Mouse (Mus musculus) spleen, postnatal 36 days (tissue): Measurements from ENCODE around the gene Gm28710.

ENCODE experiments used
- DNase-seq, 2 experiments: peaks; one replicate each; pipeline ENCODE4 v3.0.0; 2022; ENCODE audit warnings: low spot score in 2 of 2, mixed read lengths in 1 of 2

The Gm28710 gene

DNA sequence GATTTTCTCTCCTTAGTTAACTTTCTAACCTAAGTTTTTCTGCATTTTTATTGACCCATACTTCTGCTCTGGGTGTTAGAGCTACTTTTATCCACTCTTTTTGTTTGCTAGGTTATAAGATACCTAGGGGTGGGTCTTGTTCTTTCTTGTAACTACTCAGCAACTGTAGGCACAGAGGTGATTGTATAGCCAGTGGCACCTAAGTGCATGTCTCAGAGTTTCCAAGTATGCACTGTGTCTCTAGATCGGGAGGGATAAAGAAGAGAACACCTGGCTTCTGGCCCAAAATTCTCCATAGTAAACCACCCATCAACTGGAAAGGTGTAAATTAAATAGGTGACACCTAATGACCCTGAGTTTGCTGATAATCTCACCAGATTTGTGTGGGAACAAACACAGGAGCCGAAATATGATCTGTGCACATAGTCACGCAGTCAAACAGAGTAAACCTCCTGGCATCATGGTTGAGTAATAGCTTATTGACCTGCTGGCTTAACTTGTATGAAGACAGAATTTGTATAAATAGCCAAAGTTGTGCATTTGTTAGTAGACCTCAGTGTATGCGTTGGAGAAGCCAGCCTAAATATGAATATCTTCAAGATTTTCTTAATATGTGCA lies at the start of gene Gm28710:
Gene Gm28710, plus strand, starts transcription at position 568 of the 618 bp plus-strand sequence.
- DNase-seq = no peak

DNA sequence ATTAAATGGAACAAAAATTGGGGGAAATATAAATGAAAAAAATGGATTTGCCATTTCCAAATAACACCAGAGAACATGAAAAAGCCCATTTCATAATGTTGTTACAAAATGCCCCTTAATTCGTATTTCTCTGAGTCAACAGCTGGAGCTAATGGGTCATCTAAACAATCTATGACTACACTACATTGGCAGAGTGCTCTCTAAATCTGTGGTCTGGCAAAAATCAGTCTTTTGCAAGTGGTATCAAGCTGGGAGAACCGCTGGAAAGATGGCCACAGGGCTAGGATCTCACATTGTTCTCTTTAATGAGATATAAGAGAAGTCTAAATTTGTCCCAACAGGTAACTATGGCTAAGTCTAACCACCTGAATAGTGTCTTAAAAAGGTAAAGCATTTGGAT lies 14.4 kb upstream of the Gm28710 start:
- no peak for DNase-seq

DNA sequence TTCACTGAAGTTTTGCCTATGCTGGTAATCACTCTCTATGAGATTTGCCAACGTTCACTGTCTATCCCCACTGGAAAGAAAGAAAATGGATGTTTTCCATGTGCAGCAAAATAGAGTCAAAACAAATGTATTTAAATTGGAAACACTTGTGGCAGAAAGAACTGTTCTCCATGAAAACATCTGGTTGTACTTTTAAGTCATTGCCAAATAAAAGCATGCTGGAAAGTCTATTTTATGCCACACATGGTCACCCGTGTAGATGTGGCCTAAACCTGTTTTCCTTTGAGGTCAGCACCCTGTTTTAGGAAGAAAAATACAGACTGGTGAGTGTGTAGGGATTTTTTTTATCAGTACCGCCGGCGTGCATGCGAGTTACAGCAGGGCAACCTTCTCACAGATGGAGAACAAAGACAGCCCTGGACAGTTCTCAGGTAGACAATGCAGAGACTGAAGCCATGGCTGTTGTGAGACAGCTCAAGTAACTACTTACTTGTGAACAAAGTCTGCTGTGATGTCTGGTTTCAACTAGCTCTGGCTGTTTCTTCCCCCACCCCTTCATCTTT lies 12.9 kb upstream of the Gm28710 start:
- DNase-seq = no peak

DNA sequence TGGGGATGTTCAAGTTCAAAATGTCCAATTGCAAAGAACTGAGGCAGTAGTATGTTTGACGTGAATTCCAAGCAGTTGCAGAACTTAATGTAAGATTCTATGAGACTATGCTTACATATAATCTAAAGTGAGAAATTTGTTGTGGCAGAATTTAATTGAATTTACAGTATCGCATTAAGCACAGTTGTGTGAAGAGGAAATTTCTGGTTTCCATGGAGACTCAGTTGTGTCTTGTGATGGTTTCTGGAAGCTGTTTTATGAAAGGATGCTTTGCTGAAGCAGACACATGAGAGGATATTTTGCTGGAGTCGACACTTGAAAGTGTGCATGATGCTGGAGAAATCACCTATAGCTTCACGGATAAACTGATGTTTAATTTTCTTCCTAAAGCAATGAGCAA lies 6.0 kb upstream of the Gm28710 start:
- DNase-seq = no peak

DNA sequence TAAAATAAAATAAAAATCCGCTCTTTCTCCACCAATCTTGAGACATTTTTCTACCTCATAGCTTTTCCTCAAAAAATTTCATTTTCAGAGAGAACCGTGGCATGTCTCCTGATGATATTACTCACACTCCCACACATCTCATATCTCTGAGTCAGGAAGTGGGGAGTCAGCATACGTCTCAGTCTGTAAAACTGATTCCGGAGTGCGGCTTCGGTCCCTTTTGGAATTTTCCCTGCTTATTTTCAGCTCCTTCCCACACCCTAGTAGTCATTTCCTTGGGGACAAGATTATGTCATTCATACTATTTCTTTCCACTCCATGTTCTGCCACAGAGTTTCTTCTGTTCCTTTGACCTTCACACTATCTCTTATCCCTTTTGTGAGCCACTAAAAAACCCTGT lies 3.4 kb downstream of the Gm28710 start:
- no peak for DNase-seq

DNA sequence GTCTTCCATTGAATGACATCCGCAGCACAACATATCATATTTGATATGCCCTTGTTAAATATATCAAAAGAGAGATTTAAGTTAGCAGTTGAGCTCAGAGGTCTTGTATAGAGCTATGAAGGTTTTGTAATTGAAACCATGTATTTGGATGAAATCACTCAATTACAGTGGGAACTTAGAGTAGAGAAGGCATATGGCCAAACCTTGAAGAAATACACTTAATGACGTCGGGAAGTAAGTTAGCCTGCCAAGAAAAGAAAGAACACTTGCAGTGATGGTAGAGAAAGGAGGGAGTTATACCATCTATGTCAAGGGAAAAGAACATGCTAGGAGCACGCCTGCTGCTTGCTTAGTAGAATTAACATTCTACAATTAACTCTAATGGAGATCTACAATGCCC lies 11.1 kb downstream of the Gm28710 start:
- no peak for DNase-seq

DNA sequence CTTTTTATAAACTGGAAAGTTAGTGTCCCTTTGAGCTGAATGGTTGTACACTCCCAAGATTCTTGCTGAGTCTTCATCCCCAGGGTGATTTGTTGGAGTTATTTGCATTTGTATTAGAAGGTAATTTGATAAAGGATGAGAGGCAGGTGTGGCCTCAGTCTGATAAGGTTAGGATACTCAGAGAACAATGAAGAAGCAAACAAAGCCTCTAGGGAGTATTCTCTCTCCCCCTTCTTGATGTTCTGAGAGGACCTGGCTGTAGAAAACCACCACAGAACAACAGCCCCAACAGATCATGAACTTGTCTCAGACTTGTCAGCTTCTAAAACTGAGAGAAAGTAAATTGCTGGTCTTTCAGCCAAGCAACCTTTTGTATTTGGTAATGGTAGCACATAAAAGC lies 47.4 kb downstream of the Gm28710 start:
- no peak for DNase-seq

DNA sequence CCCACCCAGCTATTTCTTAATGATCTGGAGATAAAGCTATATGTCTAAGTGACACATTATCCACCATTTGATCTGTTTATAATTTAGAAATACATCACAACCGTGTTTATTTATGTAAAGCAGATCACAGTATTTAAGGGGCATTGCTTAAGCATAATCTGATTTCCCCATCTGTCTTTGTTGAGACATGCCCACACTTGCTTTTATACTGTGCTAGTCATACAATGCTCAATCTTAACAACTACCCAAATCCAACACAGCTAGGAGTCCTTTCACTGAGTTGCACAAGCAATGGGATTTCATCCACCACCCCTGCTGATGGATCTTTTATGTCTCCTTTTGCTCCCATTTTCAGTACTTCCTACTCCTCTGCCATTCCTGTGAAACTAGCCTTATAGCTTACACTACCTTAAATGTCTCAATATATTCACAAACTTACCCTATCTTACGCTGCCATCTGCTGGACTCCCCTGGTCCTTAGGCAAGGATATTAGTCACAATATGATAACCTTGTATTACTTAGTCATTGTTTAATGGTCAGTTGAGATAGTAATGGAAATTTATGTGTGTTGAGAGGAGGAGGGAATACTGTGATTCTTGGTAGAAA lies 77.8 kb downstream of the Gm28710 start:
- DNase-seq = no peak

DNA sequence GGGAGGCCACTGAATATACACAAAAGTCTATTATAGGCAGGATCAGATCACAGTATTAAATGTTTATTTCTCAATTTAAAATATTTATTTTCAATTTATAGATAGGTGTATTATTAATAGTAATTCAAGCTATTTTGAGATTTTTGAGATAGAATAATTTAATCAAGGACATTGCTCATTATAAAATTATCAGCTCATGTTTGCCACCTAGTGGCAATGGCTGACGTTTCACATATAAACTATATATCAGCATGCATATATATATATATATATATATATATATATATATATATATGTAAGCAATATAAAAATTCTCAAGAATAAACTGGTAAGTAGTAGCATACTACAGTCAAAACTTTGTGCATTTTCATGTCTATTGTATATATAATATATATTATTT lies 102.6 kb downstream of the Gm28710 start:
- no peak for DNase-seq

DNA sequence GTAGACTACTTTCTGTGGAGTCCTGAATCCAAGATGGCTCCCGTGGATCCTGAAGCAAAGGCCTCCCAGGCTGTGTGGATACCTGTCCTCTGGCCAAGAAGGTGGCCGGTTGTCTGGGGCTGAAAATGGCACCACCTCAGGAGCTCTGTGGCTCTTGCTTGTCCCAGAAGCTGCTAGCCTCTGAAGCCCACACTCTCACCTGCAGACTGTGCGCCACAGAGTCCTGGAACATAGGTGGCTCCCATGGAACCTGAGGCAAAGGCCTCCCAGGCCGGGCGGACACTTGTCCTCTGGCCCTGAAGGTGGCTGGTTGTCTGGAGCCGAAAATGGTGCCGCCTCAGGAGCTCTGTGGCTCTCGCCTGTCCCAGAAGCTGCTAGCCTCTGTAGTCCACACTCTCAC lies 128.2 kb downstream of the Gm28710 start:
- DNase-seq = no peak

DNA sequence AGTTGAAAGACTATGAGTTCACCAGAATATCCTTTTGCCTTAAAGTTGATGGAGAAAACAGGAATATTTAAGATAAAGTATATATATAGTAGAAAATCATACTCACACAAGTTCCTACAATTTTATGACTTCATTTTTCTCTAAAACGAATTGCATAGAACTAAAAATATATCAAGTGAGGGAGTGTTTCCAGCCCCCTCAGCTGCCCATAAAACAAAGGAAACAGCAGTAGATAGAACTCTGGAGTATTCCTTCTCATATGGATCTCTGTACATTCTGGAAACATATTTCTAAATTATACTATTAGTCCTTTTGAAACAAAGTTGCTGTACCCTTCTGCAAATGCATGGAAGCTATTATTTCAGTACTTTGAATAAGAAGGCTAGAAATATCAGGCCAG lies 130.9 kb downstream of the Gm28710 start:
- no peak for DNase-seq
